Mouse (Mus musculus): ENCODE results near the gene Prep.

Gene Prep

DNA sequence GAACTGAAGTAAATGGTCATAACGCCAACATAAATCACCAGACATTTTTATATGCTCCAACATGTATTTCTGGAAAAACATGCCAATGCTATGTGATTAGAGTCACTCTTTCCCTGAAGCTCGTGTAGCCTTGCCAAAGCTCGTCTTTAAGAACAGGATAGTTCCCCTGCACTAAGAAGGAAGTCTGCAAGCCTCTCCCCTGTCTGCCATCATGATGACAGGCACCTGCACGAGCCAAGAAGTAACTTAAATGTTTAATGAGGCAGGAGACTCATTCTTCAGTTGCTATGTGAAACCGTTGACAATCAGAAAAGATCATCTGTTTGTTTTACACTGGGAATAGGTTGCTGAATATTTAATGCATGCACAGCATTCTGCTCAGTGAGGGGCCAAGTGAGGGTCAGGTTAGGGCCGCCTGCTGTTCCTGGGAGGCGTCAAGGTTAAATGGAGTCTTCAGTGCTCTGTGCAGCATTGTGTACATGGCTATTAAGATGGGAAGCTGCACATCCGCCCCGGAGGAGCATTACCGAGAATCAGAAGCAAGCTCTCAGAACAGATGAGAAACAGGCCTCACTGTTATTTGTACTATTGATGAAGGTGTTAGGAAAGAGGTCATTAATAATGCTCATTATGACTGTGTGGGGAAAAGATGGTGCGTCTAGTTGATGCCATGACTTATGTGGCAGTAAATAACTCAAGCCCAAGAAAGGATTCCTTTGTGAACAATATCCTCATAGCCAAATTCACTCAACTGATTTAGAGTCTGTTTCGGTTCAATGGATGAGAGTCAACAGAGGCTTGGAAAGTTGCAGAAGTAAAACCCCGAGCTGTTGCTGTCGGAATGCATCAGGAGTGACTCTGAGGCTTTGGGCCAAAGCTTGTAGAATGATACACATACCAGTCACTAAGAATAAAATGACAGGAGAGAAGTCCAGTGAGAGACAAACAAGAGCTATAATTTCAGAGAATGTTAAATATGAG is 126.6 kb downstream of the Prep start:
- DNase-seq: no peak

DNA sequence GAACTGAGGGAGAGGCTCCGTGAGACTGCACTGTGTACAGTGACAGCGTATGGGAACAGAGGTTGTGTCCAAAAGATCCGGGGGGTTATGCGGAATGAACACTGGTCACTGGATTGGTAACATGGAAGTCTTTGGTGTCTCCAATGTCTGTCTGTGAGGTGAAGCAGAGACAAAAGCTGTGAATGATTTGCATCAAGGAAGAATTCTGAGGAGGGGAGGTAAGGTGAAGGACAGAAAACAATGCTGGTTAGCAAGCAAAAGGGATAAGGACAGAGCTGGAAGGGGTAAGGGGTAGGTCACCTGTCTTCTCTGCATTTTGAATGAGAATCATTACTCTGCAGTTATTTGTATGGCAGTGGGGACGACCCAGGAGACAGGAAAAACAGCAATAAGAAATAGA is 127.5 kb downstream of the Prep start:
- DNase-seq: no peak

DNA sequence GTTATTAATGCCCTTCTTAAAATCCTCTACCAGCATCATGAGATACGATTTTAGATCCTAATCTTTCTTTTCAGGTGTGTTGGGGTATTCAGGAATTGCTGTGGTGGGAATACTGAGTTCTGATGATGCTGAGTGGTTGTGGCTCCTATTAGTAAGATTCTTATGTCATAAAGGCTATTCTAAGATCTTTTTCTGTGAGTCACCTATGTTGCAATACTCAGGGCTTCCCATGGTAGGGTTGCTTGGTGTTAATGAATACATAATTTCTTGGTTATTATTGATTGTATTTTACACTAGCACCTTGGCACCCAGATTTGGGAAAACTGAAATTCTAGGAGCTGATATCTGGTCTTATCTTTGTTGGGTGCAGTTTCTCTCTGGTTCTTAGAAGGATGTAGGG is 137.6 kb downstream of the Prep start:
- no peak for DNase-seq

DNA sequence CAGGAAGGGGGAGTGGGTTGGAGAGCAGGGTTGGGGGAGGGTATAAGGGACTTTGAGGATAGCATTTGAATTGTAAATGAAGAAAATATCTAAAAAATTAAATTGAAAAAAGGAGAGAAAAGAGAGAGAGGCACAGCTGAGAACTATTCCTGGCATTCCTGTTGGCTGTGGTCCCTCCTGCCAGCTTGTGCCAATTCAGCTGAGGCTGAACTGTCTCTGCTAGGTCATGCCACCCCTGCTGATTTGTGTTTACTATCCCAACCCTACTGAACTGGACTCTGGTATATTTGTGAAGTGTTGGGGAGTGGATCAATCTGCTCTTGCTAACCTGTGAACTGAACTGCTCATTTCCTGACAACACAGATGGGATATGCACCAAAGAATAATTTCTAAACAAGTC is 143.2 kb downstream of the Prep start:
- DNase-seq: no peak

GRCm38 (mm10) chr10:45216676-45217075 is 149.7 kb downstream of the Prep start:
- no peak for DNase-seq

Measured in layer of hippocampus, adult 9-11 months (tissue).